Mouse (Mus musculus) erythroid progenitor cell, adult 5-6 weeks (primary cell): Measurements from ENCODE around the gene Gfpt1. TPM values are rescaled to one million over a fixed set of nuclear protein-coding genes. Genes with fewer than 3 reads are reported as not detected.

ENCODE experiments used
- ATAC-seq: replicated peaks from 2 replicates; pipeline ENCODE4 v1.8.0; 2016; ENCODE audit warnings: moderate number of reproducible peaks, mild to moderate bottlenecking, moderate TSS enrichment, inconsistent platforms; ENCODE audit not compliant: poor library complexity, low FRiP score, severe bottlenecking
- total RNA-seq, 2 experiments: library from RNA; stranded (forward) in 1 of 2; stranded (reverse) in 1 of 2; fragments of 150-400 nt in 1 of 2; fragments of 186-747, 209-891 nt in 1 of 2; gene quantifications; 2 replicates each; pipeline versions ENCODE4 v1.2.3 to v1.2.4; 2015 to 2017; ENCODE audit warnings: low replicate concordance in 2 of 2

Gene Gfpt1
- total RNA-seq, 2 experiments from 2014 or later, result 4.8 to 11.7 TPM

DNA sequence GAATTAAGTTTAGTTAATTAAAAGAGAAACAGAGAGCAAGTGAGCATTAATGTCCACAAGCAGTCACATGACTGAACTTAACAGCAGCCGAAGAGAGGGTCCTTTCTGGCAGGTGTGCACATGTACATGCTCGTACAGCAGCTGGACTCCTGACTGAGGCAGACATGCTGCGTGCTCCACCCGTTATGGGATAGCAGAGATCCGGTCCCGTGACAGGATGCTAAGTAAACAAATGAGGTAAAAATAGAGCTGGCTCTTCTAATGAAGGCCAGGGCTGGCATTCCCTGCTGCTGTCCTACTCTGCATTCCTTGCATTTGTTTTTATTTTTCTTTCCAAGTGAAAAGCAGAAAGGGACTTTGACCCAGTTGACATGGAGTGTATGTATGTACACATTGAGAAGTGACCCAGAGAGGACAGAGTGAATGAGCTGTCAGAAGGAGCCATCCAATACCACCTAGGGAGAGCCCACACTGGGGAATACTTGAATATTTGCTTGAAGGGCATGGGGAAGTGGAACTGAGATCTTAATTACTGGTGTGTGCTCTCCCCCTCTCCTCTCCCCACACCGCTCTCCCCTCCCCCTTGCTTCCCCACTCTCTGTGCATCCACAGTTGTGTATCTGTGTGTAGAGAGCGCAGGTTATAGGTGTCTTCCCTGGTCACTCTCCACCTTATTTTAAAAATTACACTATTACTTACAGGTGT is 84.6 kb downstream of the Gfpt1 start:
- ATAC-seq, result no peak

DNA sequence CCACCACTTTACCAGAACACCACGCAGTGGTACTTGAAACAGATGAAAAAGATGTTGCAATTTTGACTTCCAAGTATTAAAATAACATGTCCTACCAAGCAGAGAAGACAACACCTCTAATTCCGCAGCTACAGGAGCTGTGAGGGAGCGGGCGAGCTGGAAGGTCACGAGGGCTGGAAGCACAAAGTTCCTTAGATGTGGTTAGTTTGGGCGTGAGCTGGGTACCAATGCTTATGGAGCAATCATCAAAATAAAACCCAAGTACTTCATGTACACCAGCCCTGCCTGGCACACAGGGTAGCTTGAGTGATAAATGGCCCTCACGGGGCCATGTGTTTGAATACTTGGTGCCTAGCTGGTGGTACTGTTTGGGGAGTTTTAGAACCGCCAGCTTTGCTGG is 87.2 kb downstream of the Gfpt1 start:
- ATAC-seq, result no peak

GRCm38 (mm10) chr6:87130628-87131027 is 88.0 kb downstream of the Gfpt1 start:
- no peak for ATAC-seq

GRCm38 (mm10) chr6:87131078-87131477 is 88.4 kb downstream of the Gfpt1 start:
- ATAC-seq, result no peak

- ATAC-seq, result no peak
Observed at GRCm38 (mm10) chr6:87133520-87133919, 90.9 kb downstream of the Gfpt1 start.

DNA sequence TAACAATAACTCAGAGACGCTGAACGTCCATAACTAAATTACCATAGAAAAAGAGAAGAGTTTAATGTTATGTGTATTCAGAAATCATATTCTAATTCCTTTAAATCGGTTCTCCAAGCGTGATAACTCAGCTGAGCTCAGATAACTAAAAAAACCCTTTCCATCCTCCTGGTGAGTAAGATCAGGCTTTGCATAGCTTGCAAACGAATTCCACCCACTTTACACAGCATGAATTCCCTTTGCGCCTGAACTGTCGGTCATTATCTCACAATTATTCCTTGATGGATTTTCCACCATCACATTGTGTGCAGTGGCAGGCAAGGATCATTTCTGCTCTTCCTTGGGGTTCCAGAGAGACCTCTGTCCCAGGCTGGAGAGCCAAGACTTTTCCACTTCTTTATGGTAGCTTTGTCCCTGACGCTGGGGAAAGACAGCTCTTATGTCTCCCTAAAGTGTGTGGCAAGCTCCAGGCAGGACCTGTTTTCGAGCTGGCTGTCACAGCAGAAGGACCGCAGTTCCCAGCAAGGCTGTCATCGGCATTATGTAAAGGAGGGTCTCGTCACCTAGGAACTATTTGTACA is 91.4 kb downstream of the Gfpt1 start:
- ATAC-seq, result no peak

- no peak for ATAC-seq
Observed at GRCm38 (mm10) chr6:87138479-87138878, 95.8 kb downstream of the Gfpt1 start.

DNA sequence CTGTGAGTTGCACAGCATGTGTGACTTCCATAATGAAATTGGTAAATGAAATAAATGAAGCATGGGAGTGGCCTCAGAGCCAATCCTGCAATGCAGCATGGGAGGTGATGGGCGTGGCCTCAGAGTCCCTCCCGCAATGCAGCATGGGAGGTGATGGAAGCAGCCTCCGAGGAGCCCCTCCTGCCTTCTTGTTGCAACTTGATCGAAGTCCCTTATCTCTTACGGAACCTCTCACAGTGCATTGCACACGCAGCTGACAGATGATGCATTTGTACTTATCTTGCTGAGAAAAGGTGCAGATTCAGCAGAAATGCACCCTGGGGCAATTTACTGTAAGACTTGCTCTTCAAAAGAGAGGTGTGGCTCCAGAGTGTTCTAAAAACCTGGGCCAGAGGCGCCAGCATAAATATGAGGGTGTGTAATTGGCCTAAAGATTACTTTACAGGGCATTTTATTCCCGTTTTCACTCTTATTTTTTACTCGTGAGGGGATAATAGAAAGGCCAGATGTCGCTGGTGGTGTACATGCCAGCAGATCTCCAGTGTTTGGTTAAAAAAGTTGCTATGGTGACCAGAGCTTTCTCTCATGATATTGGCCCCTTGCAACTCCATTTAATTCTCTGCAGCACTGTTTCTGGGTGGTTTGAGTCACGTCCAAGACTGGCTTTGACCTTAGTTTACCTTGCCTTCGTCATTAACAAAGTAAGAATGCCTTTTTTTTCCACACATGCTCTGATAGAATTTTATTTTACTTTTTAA is 97.3 kb downstream of the Gfpt1 start:
- ATAC-seq, result peak; percentile 50

Other genes starting within 250 kb of the Gfpt1 start
- 0.72 and 16.8 TPM in 2 replicates for gene Anxa4, start 249.3 kb upstream of the Gfpt1 start, total RNA-seq (2015; ENCODE audit: low replicate concordance)
- 5.1 and 8.6 TPM in 2 replicates for gene Anxa4, start 249.3 kb upstream of the Gfpt1 start, total RNA-seq (2017; ENCODE audit: low replicate concordance)
- 18.4 and 39.4 TPM in 2 replicates for gene Aak1, start 193.3 kb upstream of the Gfpt1 start, total RNA-seq (2015; ENCODE audit: low replicate concordance)
- 10.5 and 15.8 TPM in 2 replicates for gene Aak1, start 193.3 kb upstream of the Gfpt1 start, total RNA-seq (2017; ENCODE audit: low replicate concordance)
- gene Nfu1, start 33.6 kb upstream of the Gfpt1 start, total RNA-seq (2015; ENCODE audit: low replicate concordance), result 13.0 and 21.6 TPM in 2 replicates
- 11.4 and 51.8 TPM in 2 replicates for gene Nfu1, start 33.6 kb upstream of the Gfpt1 start, total RNA-seq (2017; ENCODE audit: low replicate concordance)
- gene D6Ertd527e, start 61.9 kb downstream of the Gfpt1 start, total RNA-seq (2015; ENCODE audit: low replicate concordance), result not detected in 2 replicates
- gene D6Ertd527e, start 61.9 kb downstream of the Gfpt1 start, total RNA-seq (2017; ENCODE audit: low replicate concordance), result not detected in 2 replicates